Mouse (Mus musculus) cerebellum, adult 2 months (tissue): ENCODE measurements around the gene Slc38a11.

Experiments
- CTCF ChIP-seq: fragments of 200-500 bp; IDR thresholded peaks from 2 replicates; pipeline ENCODE4 v1.5.1; 2011; ENCODE audit warnings: low read depth, mild to moderate bottlenecking, control low read depth, low read length, moderate library complexity, borderline replicate concordance; ENCODE audit not compliant: insufficient read depth
- POLR2A ChIP-seq: fragments of 200-500 bp; IDR thresholded peaks from 2 replicates; pipeline ENCODE4 v1.6.1; 2011; ENCODE audit warnings: low read length, control low read depth, borderline replicate concordance; ENCODE audit not compliant: insufficient read depth

DNA sequence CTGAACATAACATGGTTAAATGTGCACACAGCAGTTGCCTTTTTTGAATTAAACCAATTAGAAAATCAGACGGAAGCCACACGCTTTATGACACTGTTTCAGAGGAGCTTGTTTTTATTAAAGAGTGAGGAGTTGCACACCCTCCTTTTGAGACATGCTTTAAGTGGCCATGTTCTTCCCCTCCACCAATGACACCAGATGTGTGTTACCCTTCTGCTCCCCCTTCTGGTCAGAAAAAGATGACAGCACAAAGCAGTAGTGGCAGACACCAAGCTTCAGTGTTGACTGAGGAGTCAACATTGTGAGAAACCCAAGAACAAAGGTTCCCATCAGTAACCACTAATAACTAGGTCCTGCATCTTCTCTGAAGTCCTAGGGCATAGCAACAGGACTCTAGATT, 32.5 kb downstream of the Slc38a11 start:
- TF ChIP-seq CTCF (no peak), POLR2A (no peak)
